Mouse (Mus musculus) urinary bladder, postnatal 10 days (tissue): ENCODE results near the gene Slc25a43.

Experiments used
- DNase-seq: peaks from one replicate; pipeline ENCODE4 v3.0.0; 2022; ENCODE audit warnings: low spot score

Gene Slc25a43

GRCm38 (mm10) chrX:36825032-36825431, 81.6 kb downstream of the Slc25a43 start:
- no peak for DNase-seq
